Mouse (Mus musculus) thymus, adult 2 months (tissue): ENCODE results near the gene Dusp1.

Experiments used
- CTCF ChIP-seq: fragments of 200-500 bp; IDR thresholded peaks from 2 replicates; pipeline ENCODE4 v1.5.1; 2012; ENCODE audit warnings: mild to moderate bottlenecking, control low read depth, low read length, moderate library complexity, borderline replicate concordance; ENCODE audit not compliant: control insufficient read depth, poor library complexity, insufficient read depth; ENCODE audit errors: extremely low read depth
- POLR2A ChIP-seq: fragments of 200-500 bp; IDR thresholded peaks from 2 replicates; pipeline ENCODE4 v1.6.1; 2012; ENCODE audit warnings: mild to moderate bottlenecking, low read length, control low read depth, moderate library complexity; ENCODE audit not compliant: control insufficient read depth, poor library complexity, insufficient read depth; ENCODE audit errors: extremely low read depth

DNA sequence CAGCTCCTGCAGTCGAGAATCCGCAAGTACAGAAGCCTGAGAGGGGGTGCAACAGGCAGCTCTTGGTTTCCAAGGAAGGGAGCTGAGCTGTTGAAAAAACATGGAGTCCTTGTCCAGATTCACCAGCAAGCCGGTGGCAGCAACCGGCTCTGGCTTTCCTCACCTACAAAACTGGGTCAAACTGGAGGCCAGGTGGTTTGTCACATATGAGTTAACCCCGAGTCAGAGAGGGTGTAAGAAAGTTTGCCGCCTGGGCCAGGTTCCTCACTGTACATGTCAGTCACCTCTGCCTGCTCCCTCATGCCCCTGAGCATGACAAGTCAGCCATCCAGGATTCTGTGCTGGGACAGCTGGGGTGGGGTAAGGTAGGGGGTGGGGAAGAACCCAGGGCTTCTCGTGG, 16.2 kb upstream of the Dusp1 start:
- TF ChIP-seq POLR2A: no peak
- TF ChIP-seq CTCF: no peak
